Mouse (Mus musculus): ENCODE measurements around the gene Tapbp.
"Not testable (repeated sequence)": the region's sequence is repeated elsewhere in the genome, so short reads cannot be mapped to it uniquely, and the experiment has no call there.

Tapbp gene

GRCm38 (mm10) chr17:33915671-33916250, at the start of gene Tapbp, which contains the start of gene Zbtb22:
TSS of gene Tapbp (plus strand) at chr17:33915899.
TSS of gene Zbtb22 (plus strand) at chr17:33915904.
- DNase-seq (ENCODE audit: extremely low spot score) = peak; percentile 95

DNA sequence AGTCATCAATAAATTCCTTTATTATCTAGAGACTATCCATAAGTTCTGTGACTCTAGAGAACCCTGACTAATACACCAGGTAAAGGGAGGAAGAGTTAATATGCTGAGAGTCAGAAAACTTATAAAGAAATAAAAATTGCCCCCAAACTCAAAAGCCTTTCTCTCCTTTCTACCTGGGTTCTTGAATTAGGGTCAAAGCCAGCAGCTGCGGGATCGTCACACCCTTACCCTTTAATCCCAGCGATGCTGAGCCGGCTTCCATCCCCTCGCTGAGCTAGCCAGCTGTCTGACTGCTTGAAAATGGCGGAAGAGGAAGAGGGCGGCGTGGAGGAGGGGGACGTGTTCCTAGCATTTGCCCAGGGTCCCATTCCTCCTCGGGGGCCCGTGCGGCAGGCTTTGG, 42.2 kb upstream of the Tapbp start, which contains the start of gene Gm7029:
Gm7029 (plus strand) TSS at position 301 of the 400 bp plus-strand sequence.
- not testable (repeated sequence) for DNase-seq (ENCODE audit: extremely low spot score)

- no peak for DNase-seq (ENCODE audit: extremely low spot score)
Observed at GRCm38 (mm10) chr17:33874411-33874810, 41.3 kb upstream of the Tapbp start.

- not testable (repeated sequence) for DNase-seq (ENCODE audit: extremely low spot score)
Observed at GRCm38 (mm10) chr17:33875797-33876196, 39.9 kb upstream of the Tapbp start.

DNA sequence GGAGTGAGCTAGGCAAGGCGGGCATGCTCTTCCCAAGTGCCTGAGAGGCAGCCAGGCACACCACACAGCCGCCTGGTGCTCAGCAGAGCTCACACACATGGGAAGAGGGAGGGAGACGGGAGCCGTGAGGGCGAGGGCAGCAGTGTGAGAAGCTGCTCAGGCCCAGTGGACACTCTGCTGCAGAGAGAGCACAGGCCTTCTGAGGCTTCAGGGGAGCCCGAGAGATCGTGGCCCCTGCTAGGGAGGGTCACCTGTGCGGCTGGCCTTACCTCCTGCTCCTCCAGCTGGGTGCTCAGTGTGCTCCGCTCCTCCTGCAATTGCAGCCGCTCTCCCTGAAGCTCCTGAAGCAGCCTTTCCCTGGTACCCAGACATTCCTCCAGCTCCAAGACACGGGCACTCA, 31.4 kb upstream of the Tapbp start:
- not testable (repeated sequence) for DNase-seq (ENCODE audit: extremely low spot score)

GRCm38 (mm10) chr17:33887802-33888201, 27.9 kb upstream of the Tapbp start:
- DNase-seq (ENCODE audit: extremely low spot score) = not testable (repeated sequence)

DNA sequence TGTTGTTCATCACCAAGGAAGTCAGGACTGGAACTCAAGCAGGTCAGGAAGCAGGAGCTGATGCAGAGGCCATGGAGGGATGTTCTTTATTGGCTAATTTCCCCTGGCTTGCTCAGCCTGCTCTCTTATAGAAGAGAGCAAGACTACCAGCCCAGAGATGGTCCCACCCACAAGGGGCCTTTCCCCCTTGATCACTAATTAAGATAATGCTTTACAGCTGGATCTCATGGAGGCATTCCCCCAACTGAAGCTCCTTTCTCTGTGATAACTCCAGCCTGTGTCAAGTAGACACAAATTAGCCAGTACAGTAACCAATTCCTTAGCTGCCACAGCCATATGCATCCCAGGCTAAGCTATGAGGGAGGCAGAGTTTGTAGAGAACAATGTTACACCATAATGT, 27.5 kb upstream of the Tapbp start:
- not testable (repeated sequence) for DNase-seq (ENCODE audit: extremely low spot score)

DNA sequence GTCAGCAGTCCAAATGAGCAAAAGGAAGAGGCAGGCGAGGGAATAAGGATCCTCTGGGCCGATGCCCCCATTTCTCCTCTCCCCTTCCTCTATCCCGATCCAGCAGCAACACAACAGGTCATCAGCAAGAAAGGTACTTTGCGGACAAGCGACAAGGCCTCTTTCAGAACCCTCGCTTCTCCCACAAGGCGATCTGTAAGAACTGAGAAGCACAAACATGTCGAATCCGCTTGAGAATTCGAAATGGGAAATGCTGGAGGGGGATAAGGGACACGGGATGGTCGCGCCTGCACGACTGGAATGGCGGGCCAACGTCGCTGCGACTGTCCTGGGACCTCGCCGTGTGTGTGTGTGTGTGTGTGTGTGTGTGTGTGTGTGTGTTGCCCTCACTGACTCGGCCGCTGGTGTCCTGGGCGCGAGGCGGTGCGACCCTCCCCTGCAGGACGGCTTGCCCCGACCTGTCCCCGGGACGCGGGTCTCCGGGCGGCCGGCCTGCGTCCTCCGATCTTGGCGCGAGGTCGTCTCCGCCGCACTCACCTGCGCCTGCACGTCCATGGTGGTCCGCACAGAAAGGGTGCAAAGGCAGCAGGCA, 25.7 kb upstream of the Tapbp start:
- not testable (repeated sequence) for DNase-seq (ENCODE audit: extremely low spot score)

- peak; percentile 100 for DNase-seq (ENCODE audit: extremely low spot score)
Observed at GRCm38 (mm10) chr17:33890533-33891059, 25.1 kb upstream of the Tapbp start, which contains the start of gene Kifc1. TSS of gene Kifc1 (minus strand) at chr17:33890661.

DNA sequence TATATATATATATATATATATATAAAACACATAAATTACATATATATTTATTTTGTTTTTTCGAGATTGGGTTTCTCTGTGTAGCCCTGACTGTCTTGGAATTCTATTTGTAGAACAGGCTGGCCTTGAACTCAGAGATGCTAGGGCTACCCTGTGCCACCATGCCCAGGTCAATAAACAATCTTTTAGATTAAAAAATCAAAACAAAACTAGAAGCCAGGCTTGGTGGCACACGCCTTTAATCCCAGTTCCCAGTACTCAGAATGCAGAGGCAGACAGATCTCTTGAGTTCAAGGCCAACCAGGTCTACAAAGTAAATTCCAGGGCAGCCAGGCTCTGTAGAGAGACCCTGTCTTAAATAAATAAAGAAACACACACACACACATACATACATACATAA, 24.3 kb upstream of the Tapbp start:
- DNase-seq (ENCODE audit: extremely low spot score) = no peak

DNA sequence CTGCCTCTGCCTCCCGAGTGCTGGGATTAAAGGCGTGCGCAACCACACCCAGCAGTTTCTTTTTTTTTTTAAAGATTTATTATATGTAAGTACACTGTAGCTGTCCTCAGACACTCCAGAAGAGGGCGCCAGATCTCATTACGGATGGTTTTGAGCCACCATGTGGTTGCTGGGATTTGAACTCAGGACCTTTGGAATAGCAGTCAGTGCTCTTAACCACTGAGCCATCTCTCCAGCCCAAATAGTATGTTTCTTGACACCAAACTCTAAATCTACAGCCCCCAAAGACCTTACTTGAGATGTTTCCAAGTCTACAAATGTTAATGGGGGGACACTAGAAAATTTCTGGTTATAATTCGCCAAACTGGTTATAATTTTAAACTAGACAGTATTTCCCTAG, 23.8 kb upstream of the Tapbp start:
- not testable (repeated sequence) for DNase-seq (ENCODE audit: extremely low spot score)

GRCm38 (mm10) chr17:33892429-33892828, 23.3 kb upstream of the Tapbp start:
- no peak for DNase-seq (ENCODE audit: extremely low spot score)

DNA sequence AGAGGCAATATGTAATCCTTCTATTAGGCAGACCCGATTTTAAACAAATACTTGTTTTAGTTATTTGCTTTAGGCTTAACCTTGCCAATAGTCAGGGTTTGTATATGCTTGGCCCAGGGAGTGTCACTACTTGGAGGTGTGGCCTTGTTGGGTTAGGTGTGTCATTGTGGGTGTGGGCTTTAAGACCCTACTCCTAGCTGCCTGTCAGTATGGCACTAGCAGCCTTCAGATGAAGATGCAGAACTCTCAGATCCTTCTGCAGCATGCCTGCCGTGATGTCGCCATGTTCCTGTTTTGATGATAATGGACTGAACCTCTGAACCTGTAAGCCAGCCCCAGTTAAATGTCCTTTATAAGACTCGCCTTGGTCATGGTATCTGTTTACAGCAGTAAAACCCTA, 22.7 kb upstream of the Tapbp start:
- DNase-seq (ENCODE audit: extremely low spot score) = not testable (repeated sequence)

DNA sequence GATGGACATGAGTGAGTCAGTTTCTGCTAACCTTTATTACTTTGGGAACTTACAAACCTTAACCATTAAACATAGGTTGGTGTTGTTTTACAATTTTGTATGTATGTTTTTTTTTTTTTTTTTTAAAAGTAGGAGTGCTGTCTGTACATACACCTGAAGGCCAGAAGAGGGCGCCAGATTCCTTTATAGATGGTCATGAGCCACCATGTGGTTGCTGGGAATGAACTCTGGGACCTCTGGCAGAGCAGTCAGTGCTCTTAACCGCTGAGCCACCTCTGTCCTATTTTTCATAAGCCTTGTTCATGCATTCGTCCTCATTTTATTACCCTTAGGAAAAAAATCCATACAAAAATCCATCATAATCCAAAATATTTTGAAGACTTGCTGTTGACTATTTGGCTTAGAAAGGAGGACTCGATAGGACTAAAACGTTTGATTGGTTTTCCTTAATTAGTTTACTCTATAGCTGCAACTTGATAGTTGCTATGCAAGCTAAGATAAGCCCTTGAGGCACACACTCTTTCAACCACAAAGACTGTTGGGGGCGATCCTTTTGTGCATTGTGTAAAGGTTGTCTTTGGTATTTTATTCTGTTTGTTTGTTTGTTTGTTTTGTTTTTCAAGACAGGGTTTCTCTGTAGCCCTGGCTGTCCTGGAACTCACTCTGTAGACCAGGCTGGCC, 18.4 kb upstream of the Tapbp start:
- peak; percentile 45 for DNase-seq (ENCODE audit: extremely low spot score)

- DNase-seq (ENCODE audit: extremely low spot score) = not testable (repeated sequence)
Observed at GRCm38 (mm10) chr17:33898193-33898592, 17.5 kb upstream of the Tapbp start.

- DNase-seq (ENCODE audit: extremely low spot score) = no peak
Observed at GRCm38 (mm10) chr17:33899642-33900041, 16.1 kb upstream of the Tapbp start.

- no peak for DNase-seq (ENCODE audit: extremely low spot score)
Observed at GRCm38 (mm10) chr17:33900281-33900988, 15.3 kb upstream of the Tapbp start.

DNA sequence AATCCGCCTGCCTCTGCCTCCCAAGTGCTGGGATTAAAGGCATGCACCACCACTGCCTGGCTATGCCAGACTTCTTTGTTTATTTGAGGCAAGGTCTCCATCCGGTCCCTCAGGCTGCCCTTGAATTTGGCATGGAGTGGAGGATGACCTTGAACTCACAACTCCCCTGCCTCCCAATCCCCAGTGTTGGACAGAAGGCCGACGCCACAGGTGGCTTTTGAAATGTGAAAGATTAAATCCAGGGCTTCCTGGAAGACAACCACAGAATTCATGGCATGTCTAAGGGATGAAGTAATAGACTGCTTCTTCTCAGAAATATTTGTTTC, 14.7 kb upstream of the Tapbp start:
- DNase-seq (ENCODE audit: extremely low spot score) = no peak

GRCm38 (mm10) chr17:33901653-33902052, 14.0 kb upstream of the Tapbp start:
- no peak for DNase-seq (ENCODE audit: extremely low spot score)

GRCm38 (mm10) chr17:33902079-33902478, 13.6 kb upstream of the Tapbp start:
- DNase-seq (ENCODE audit: extremely low spot score) = no peak

DNA sequence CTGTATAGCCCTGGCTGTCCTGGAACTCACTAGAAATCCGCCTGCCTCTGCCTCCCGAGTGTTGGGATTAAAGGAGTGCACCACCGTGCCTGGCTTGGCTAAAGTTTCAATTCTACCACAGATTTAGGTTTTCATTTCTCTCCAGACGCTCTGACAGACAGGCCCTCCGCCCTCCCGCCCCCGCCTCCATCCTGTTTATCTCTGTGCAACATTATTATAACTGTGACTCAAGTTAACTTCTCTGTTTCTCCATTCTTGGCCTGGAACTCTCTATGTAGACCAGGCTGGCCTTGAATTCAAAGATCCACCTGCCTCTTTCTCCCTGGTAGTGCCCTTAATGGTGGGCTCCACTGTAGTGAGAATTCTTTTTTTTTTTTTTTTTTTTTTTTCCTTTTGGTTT, 13.2 kb upstream of the Tapbp start:
- DNase-seq (ENCODE audit: extremely low spot score) = no peak

Measured in embryo, embryonic 9.5 days (tissue).